Mouse (Mus musculus) midbrain, embryonic 16.5 days (tissue): ENCODE measurements at regions not wholly inside any gene's neighbourhood (a gene's known extent, or its start where the extent isn't known, plus 50 kb on each side); places are given as distances from the start of the nearest gene placed in this dataset.

Experiments
- ATAC-seq: fragments of 200-750 bp; cut with Nextera tagmentation; 2 replicates; pipeline ENCODE4 v1.8.0; 2017; ENCODE audit warnings: moderate TSS enrichment
- H3K27ac ChIP-seq: fragments of 300-500 bp; sonication (generic); 2 replicates; pipeline ENCODE4 v1.5.1; 2014; ENCODE audit warnings: mild to moderate bottlenecking, low read length, mixed read lengths
- H3K27me3 ChIP-seq: fragments of 300-500 bp; sonication (generic); 2 replicates; pipeline ENCODE4 v1.6.1; 2014; ENCODE audit warnings: low read depth, low read length, mixed read lengths; ENCODE audit not compliant: control insufficient read depth, insufficient read depth
- H3K36me3 ChIP-seq: fragments of 300-500 bp; sonication (generic); 2 replicates; pipeline ENCODE4 v1.6.1; 2014; ENCODE audit warnings: mild to moderate bottlenecking, low read length, moderate library complexity, mixed read lengths; ENCODE audit not compliant: control insufficient read depth, insufficient read depth
- H3K4me1 ChIP-seq: fragments of 300-500 bp; sonication (generic); 2 replicates; pipeline ENCODE4 v1.6.1; 2014; ENCODE audit warnings: mild to moderate bottlenecking, low read length, mixed read lengths; ENCODE audit not compliant: control insufficient read depth, insufficient read depth
- H3K4me2 ChIP-seq: fragments of 300-500 bp; sonication (generic); 2 replicates; pipeline ENCODE4 v1.6.1; 2014; ENCODE audit warnings: mild to moderate bottlenecking, low read length, mixed read lengths
- H3K4me3 ChIP-seq: fragments of 300-500 bp; sonication (generic); 2 replicates; pipeline ENCODE4 v1.5.1; 2014; ENCODE audit warnings: low read depth, mild to moderate bottlenecking, low read length, moderate library complexity, mixed read lengths
- H3K9ac ChIP-seq: fragments of 300-500 bp; sonication (generic); 2 replicates; pipeline ENCODE4 v1.6.1; 2014; ENCODE audit warnings: low read depth, low read length, mixed read lengths
- H3K9me3 ChIP-seq: fragments of 300-500 bp; sonication (generic); replicated peaks from 2 replicates; pipeline ENCODE4 v1.6.1; 2014; ENCODE audit warnings: mild to moderate bottlenecking, low read length, mixed read lengths; ENCODE audit not compliant: control insufficient read depth, poor library complexity, severe bottlenecking
- WGBS: fragments of 180-500 bp; shearing (Covaris S2); extraction: QIAGEN DNeasy Blood & Tissue Kit; methylation state at CpG from one replicate; pipeline ENCODE4 v1.1.7; 2014; 5-methylcytosine and 5-hydroxymethylcytosine counted together

GRCm38 (mm10) chr16:76718147-76718546 lies 295.4 kb upstream of the Usp25 start:
- no peak overlapping the region for H3K4me3 ChIP-seq
- H3K4me2 ChIP-seq, result no peak overlapping the region
- H3K36me3 ChIP-seq, result no peaks in the 10 kb centered on the region
- no peak for ATAC-seq
- no peak overlapping the region for H3K9ac ChIP-seq
- H3K4me1 ChIP-seq, result no peaks in the 10 kb centered on the region
- no peak overlapping the region for H3K27ac ChIP-seq
- no peaks in the 10 kb centered on the region for H3K9me3 ChIP-seq
- H3K27me3 ChIP-seq, result no peaks in the 10 kb centered on the region
- 100% methylated on average over 1 of the region's 1 CpGs for WGBS

DNA sequence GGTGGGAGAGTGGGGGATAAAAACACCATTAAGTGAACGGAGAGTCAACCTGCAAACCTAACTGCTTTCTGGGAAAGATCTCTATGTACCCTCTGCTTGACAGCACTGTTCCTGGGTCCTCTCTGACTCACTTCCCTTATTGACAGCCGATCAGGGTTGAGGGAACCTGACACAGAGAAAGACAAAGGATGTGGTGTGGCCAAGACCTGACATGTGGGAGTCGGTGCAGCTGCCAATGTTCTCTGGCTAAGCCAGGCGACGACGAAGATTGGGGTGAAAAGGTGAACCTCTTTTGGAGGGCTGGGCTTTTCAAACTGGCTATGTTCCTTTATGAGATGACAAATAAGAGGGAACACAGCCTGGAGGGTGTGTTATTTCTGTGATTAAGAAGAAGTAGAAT lies 318.6 kb upstream of the Usp25 start:
- Histone ChIP-seq H3K4me3 (no peak overlapping the region), H3K9me3 (no peaks in the 10 kb centered on the region), H3K4me1 (no peaks in the 10 kb centered on the region), H3K27me3 (no peaks in the 10 kb centered on the region), H3K36me3 (no peaks in the 10 kb centered on the region), H3K9ac (no peak overlapping the region), H3K27ac (no peak overlapping the region), H3K4me2 (no peak overlapping the region)
- no peak for ATAC-seq
- 56% methylated on average over 6 of the region's 6 CpGs for WGBS

- WGBS, result 83% methylated on average over 18 of the region's 18 CpGs
- no peak overlapping the region for H3K4me2 ChIP-seq
- H3K9me3 ChIP-seq, result no peaks in the 10 kb centered on the region
- H3K36me3 ChIP-seq, result no peaks in the 10 kb centered on the region
- no peak overlapping the region for H3K4me3 ChIP-seq
- H3K9ac ChIP-seq, result no peak overlapping the region
- H3K4me1 ChIP-seq, result peaks cover 5% of the 10 kb centered on the region; the same call in 1 of the 2 replicates
- H3K27me3 ChIP-seq, result no peaks in the 10 kb centered on the region
- H3K27ac ChIP-seq, result no peak overlapping the region
- no peak for ATAC-seq
These were observed 314.3 kb upstream of the Nrip1 start for GRCm38 (mm10) chr16:76687735-76688447.

DNA sequence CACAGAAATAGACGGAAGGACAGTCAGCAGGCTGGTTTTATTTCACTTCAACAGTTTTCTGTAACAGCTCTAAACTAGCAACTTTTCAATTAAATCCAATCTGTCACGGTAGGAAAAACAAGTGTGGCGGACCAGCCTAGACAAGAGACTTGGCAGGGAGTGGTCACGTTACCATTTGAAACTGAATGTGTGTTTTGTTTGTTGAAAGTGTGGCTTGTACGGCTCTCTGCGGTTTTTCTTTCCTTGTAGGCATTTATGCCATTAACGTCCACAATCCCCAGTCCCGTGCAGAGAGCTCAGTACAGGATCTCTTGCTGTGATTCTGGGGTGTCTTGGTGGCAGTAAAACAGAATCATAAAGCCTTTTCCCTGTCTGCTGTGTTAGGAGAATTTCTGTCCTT lies 311.9 kb upstream of the Nrip1 start:
- Histone ChIP-seq H3K36me3 (no peaks in the 10 kb centered on the region), H3K27me3 (no peaks in the 10 kb centered on the region), H3K4me3 (no peak overlapping the region), H3K9me3 (no peaks in the 10 kb centered on the region), H3K9ac (0 out of 2 replicates have a peak overlapping the region, but pooled peaks have one; percentile 4), H3K27ac (0 out of 2 replicates have a peak overlapping the region, but pooled peaks have one; percentile 10), H3K4me1 (peaks cover 5% of the 10 kb centered on the region; the same call in 1 of the 2 replicates), H3K4me2 (0 out of 2 replicates have a peak overlapping the region, but pooled peaks have one; percentile 8)
- ATAC-seq, result 0 out of 2 replicates have a peak, but pooled peaks have one; percentile 48
- 15% methylated on average over 8 of the region's 8 CpGs for WGBS

- Histone ChIP-seq H3K4me3 (no peak overlapping the region), H3K27ac (peak overlapping the region; percentile 22; the same call in 1 of the 2 replicates), H3K36me3 (no peaks in the 10 kb centered on the region), H3K27me3 (no peaks in the 10 kb centered on the region; the same call in 1 of the 2 replicates), H3K9ac (no peak overlapping the region), H3K4me1 (0 out of 2 replicates have a peak, but pooled peaks cover under 1% of the 10 kb centered on the region), H3K9me3 (no peaks in the 10 kb centered on the region; the same call in 1 of the 2 replicates), H3K4me2 (peak overlapping the region; percentile 25)
- WGBS, result 79% methylated on average over 19 of the region's 19 CpGs
- ATAC-seq, result 0 out of 2 replicates have a peak, but pooled peaks have one; percentile 39
These were observed 306.7 kb upstream of the Nrip1 start for GRCm38 (mm10) chr16:76680061-76680911.

GRCm38 (mm10) chr16:76678885-76679284 lies 305.3 kb upstream of the Nrip1 start:
- no peak for ATAC-seq
- Histone ChIP-seq H3K36me3 (no peaks in the 10 kb centered on the region), H3K4me2 (no peak overlapping the region), H3K4me3 (no peak overlapping the region), H3K27me3 (no peaks in the 10 kb centered on the region; the same call in 1 of the 2 replicates), H3K9me3 (no peaks in the 10 kb centered on the region; the same call in 1 of the 2 replicates), H3K4me1 (no peaks in the 10 kb centered on the region), H3K9ac (no peak overlapping the region), H3K27ac (no peak overlapping the region)
- WGBS, result 87% methylated on average over 3 of the region's 3 CpGs

DNA sequence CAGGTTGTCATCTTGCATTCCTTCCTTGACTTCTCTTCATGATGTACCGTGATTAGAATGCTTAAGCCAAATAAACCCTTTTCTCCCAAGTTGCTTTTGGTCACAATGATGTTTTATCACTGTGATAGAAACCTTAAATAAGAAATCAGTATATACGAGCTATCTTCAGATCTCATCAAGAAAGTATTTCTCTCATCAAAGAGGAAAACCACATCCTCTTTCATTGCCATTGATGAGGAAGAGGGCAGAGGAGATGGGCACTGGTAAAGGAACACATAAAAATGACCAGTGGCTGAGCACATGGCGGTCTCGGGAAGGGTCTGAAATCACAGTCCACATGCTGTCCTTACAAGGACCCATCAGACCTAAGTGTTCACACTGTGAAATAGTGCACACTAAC lies 296.2 kb upstream of the Nrip1 start:
- 96% methylated on average over 4 of the region's 4 CpGs for WGBS
- Histone ChIP-seq H3K27ac (no peak overlapping the region), H3K9ac (no peak overlapping the region), H3K27me3 (no peaks in the 10 kb centered on the region), H3K9me3 (no peaks in the 10 kb centered on the region), H3K4me3 (no peak overlapping the region), H3K4me1 (no peaks in the 10 kb centered on the region), H3K36me3 (no peaks in the 10 kb centered on the region), H3K4me2 (no peak overlapping the region)
- no peak for ATAC-seq

- no peaks in the 10 kb centered on the region for H3K9me3 ChIP-seq
- H3K27me3 ChIP-seq, result no peaks in the 10 kb centered on the region
- H3K27ac ChIP-seq, result no peak overlapping the region
- no peaks in the 10 kb centered on the region for H3K36me3 ChIP-seq
- H3K4me3 ChIP-seq, result no peak overlapping the region
- ATAC-seq, result no peak
- H3K4me2 ChIP-seq, result no peak overlapping the region
- H3K4me1 ChIP-seq, result no peaks in the 10 kb centered on the region
- H3K9ac ChIP-seq, result no peak overlapping the region
- 67% methylated on average over 3 of the region's 3 CpGs for WGBS
These were observed 293.4 kb upstream of the Nrip1 start for GRCm38 (mm10) chr16:76667046-76667445.

- Histone ChIP-seq H3K27ac (no peak overlapping the region), H3K36me3 (no peaks in the 10 kb centered on the region), H3K4me2 (no peak overlapping the region), H3K9me3 (no peaks in the 10 kb centered on the region), H3K4me3 (no peak overlapping the region), H3K4me1 (no peaks in the 10 kb centered on the region), H3K27me3 (no peaks in the 10 kb centered on the region), H3K9ac (no peak overlapping the region)
- ATAC-seq, result no peak
- WGBS, result 25% methylated on average over 3 of the region's 3 CpGs
These were observed 281.5 kb upstream of the Nrip1 start for GRCm38 (mm10) chr16:76655106-76655505.
